Mouse (Mus musculus) bone marrow, adult 2 months (tissue): ENCODE measurements around the gene Coro6.

Source experiments
- CTCF ChIP-seq: fragments of 200-500 bp; IDR thresholded peaks from 2 replicates; pipeline ENCODE4 v1.5.1; 2011; ENCODE audit warnings: low read length, control low read depth; ENCODE audit not compliant: control insufficient read depth, insufficient read depth
- POLR2A ChIP-seq: fragments of 200-500 bp; IDR thresholded peaks from 2 replicates; pipeline ENCODE4 v1.6.1; 2011; ENCODE audit warnings: low read depth, mild to moderate bottlenecking, control low read depth, low read length, borderline replicate concordance; ENCODE audit not compliant: control insufficient read depth

DNA sequence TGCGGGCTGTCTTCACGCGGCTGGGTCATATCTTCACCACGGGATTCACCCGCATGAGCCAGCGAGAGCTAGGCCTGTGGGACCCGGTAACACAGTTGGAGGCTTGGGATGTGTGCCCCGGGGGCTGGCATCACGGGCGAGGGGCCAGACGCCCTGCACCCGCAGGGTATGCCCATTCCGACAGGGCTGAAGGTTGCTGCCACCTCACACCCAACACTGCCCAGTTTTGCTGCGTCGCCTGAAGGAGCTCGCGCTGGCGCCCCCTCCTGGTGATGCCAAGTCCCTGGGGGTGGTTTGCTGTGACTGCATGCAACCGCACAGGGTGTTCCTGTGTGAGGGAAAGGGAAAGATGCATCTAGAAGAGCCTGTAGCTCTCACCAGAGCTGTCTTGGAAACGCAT, 5.6 kb downstream of the Coro6 start:
- peak; percentile 89 for TF ChIP-seq CTCF
- TF ChIP-seq POLR2A, result no peak
